Mouse (Mus musculus) activated CD4-positive, CD25-positive, alpha-beta regulatory T cell (primary cell): ENCODE data around the gene Csn2. TPM values are rescaled to one million over a fixed set of nuclear protein-coding genes. Genes with fewer than 3 reads are reported as not detected.

Experiments used
- polyA plus RNA-seq, 2 experiments: library from polyadenylated mRNA; unstranded; fragments of 100-300 nt; shearing (Covaris generic); gene quantifications; one replicate each; pipeline ENCODE4 v1.2.1; 2017

The Csn2 gene
- under 1 TPM in 1 of 2 experiments, not detected in 1; 0.31 TPM for polyA plus RNA-seq

DNA sequence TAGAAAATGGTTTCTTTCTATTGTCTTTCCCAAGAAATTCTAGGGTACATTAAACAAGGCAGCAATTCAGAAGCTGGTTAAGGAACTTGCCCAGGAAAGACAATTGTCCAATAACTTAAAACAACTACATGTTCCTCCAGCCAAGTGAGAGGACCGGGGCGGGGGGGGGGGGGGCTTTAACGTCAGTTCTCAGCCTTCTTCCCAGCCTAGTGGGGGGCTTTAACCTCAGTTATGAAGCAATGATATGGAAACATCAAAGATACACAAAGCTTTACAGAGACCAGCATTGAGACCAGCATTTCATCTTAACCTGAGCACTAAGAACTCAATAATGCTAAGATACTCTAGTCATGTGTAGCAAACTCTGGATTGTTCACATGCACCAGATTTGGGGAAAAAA, at the start of gene Csn2:
Csn2 (minus strand) TSS at position 101 of the 400 bp plus-strand sequence.

DNA sequence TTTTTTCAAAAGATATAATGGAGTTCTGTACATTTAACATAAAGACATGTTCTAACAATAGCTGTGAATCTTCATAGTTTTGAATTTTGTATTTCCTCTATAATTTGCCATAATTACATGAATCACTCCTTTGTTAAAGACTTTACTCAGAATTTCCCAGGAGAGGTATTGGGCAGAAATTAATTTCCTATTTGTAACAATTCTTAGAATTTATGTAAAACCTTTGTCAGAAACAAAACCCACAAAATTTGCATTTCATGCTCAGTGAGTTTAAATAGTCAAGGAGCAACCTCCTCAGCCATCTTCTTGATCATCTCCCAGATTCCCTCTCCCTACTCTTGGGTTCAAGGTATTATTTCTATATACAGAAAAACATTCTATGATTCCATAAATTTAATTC, 33.5 kb downstream of the Csn2 start, which contains the start of gene Csn1s1:
Csn1s1 (plus strand) TSS at position 301 of the 400 bp plus-strand sequence.

Other genes with a start within 250 kb of the Csn2 start
- gene Ugt2a2, start 217.4 kb downstream of the Csn2 start, polyA plus RNA-seq: not detected
- not detected for gene Gm43638, start 212.8 kb downstream of the Csn2 start, polyA plus RNA-seq
- gene Ugt2a1, start 208.8 kb downstream of the Csn2 start, polyA plus RNA-seq: not detected
- not detected for gene Sult1b1, start 161.4 kb downstream of the Csn2 start, polyA plus RNA-seq
- gene Sult1d1, start 130.6 kb downstream of the Csn2 start, polyA plus RNA-seq: under 1 TPM; 0.11 to 0.16 TPM
- not detected for gene Sult1e1, start 108.0 kb downstream of the Csn2 start, polyA plus RNA-seq
- gene Csn1s1, start 33.4 kb downstream of the Csn2 start, polyA plus RNA-seq: 1 to 10 TPM in 1 of 2 experiments, not detected in 1; 1.3 TPM
- gene Csn1s2a, start 74.9 kb upstream of the Csn2 start, polyA plus RNA-seq: 1 to 10 TPM in 1 of 2 experiments, not detected in 1; 1.3 TPM
- gene Csn1s2b, start 108.5 kb upstream of the Csn2 start, polyA plus RNA-seq: under 1 TPM in 1 of 2 experiments, not detected in 1; 0.31 TPM
- under 1 TPM in 1 of 2 experiments, not detected in 1; 0.57 TPM for gene Prr27, start 126.1 kb upstream of the Csn2 start, polyA plus RNA-seq
- not detected for gene Odam, start 185.4 kb upstream of the Csn2 start, polyA plus RNA-seq
- gene Csn3, start 225.9 kb upstream of the Csn2 start, polyA plus RNA-seq: not detected